Mouse (Mus musculus) gastrocnemius, postnatal 25 days (tissue): ENCODE measurements at regions not wholly inside any gene's neighbourhood (a gene's known extent, or its start where the extent isn't known, plus 50 kb on each side); places are given as distances from the start of the nearest gene placed in this dataset.

Experiments
- DNase-seq: peaks from one replicate; pipeline ENCODE4 v3.0.0; 2022

DNA sequence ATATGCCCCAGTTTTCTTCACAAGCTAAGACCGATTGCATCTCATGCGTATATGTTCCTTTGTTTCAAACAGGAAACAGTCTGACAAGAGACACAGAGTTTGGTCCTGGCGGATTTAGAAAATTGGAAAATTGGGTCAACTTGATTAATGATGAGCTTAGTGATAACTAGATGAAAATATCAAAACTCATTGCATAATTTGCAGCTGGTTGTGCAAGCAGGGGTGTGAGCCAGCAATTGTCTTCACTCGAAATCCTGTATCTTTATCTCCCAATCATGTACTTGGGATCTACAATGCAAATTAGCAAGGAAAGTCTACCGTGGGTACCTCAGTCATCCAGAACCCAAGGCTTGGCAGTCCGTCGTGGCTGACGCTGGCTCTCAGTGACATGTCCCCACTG lies 128.9 kb upstream of the N6amt1 start:
- DNase-seq = no peak

DNA sequence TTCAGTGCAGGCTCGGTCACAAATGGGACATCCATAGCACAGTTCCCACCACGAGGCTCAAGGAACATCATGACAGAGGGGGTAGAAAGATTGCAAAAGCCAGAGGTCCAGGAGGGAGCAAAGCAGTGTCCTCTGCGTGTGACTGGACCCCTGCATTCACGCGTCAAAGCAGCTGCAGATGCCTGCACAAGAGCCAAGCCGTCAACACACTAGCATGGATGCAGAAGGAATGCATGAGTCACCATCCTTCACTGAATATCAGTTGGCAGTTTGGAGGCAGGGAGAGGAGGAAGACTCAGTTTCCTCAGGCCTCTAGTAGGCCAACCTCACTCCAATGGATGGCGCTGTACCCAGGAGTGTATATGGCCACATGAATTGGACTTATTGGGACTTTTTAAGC lies 130.0 kb upstream of the N6amt1 start:
- no peak for DNase-seq

DNA sequence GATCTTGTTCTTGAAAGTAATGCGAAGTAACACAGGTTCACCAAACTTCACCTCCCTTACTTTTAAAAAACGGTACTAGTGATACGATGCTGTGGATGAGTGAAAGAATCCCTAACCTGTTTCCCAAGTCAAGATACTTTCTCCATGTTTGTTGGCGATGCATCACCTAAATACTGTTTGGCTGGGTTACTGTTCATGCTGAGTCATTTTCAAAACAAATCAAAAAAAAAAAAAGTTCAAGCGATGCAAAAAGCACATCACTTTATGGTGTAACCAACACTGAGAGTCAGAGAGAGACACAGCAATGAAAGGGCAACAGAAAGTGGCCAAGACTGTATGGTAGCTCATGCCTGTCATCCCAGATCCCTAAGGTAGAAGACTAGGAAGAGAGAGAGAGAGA lies 133.4 kb upstream of the N6amt1 start:
- no peak for DNase-seq

DNA sequence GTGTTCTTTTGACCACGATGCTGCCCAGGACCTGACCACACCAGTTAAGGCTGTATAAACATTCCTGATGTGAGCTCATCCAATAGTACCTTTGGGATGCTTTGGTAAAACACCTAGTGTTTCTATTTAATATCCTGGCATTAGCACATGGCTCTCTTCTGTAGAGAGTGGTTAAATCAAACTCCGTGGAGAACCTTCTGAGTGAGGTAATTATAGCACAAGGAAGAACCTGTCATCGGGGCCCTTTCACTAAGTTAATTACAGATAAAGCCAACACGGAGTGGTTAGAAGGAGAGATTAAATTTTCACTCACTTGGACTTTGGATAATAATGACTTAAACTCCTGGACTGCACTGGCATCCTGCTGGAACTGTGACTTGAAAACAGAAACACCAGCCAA lies 133.8 kb upstream of the N6amt1 start:
- no peak for DNase-seq

DNA sequence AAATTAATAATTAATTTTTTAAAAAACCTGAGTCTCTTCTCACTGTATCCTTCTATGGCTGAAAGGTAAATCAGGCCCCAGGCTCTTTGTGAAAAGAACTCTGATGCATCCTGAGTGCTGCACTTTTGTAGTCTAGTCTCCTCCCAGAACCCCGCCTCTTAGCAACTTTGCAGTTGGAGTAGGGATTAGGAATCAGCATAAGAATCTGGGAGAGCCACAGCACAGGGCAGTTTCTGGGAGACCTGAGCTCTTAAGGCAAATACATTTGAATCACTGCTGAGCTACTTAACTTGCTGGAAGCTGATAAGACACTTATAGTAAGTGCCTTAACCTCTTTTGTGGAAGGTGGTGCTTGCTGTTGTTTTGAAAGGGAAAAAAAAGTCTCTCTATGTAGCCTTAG lies 146.1 kb upstream of the N6amt1 start:
- no peak for DNase-seq

DNA sequence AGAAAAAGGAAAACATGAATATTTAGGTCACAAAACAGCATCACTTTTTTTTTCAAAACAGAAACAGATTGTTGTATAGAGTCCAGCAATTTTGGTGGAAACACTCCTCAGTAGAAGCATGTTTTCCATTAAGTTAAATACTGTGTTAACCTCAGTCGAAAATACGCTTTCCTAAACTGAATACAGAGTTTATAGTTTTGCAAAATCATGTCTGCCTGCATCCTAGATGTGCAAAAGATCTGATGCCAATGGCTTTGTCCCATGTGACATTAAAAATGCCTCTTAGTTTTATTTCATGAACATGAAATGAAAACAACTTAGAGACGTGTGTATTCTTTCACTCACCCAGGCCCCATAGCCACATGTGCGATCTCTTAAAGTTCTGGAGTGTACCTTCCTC lies 163.5 kb upstream of the N6amt1 start:
- no peak for DNase-seq

DNA sequence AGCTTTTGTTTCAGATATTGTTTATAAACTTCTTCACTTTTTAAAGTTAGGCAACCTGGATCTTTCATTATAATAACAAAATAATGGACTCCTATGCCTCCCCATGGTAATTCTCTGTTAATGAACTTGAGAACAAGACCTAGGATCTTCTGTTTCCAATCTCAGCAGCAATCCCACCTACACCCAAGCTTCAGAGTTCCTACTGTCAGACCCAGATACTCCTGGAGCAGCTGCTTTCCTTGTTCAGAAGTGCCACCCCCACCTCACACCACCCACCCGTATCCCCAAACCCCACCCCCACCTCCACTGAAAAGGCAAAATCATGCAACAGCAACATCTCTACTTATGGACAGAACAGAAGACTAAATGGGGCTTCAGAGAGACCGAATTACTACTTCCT lies 165.2 kb upstream of the N6amt1 start:
- DNase-seq = no peak

DNA sequence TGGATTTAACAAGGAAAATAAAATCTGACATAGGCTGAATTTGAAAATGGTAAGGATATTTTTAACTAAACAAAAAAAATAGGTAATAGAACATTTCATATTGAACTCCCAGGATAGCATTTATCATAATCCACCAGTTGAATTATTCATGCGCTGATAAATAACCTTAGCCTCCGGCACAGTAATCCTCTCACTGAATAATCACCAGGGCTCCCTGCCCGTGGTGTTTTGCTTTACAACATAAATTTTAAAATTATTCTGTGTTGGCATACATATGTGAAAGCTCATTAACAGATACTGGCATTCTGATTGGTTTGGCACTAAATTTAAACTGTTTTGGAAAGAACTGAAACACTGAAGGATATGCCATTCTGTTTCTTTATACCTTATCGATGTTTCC lies 181.6 kb upstream of the N6amt1 start:
- no peak for DNase-seq

DNA sequence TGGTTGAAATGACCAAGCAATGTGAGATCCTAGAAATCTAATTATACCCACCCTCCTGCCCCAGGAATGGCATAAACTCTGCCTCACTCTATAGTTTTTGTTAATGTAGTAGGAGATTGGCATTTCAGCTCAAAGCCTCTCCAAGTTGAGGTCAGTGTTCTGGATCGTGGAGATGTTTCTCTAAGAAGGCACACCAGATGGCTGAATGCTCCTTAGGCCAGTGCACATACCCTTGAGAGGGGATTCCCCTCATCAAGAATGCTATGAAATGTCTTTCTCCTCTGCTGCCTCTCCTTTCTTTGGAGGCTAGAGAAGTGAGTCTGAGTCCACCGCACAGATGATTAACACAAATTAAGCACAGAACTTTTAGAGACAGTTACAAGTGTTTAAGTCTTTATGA lies 214.7 kb upstream of the N6amt1 start:
- DNase-seq = no peak

DNA sequence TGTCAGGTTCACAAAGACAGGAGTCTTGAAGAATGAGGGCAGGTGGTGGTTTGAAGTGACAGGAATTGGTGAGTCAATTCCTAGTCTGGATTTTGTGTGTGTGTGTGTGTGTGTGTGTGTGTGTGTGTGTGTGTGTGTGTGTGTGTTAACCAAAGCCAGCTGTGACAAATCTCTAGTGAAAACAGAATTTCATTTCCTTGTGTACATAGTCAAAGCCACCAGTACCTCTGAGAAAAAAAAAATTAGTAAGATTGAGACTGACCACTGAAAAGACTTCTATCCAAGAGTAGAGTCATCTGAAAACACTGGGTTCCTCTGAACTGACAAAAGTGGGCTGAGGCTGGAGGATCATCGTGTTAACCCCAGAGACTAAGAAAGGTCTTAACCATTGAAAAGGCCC lies 217.5 kb upstream of the N6amt1 start:
- no peak for DNase-seq

DNA sequence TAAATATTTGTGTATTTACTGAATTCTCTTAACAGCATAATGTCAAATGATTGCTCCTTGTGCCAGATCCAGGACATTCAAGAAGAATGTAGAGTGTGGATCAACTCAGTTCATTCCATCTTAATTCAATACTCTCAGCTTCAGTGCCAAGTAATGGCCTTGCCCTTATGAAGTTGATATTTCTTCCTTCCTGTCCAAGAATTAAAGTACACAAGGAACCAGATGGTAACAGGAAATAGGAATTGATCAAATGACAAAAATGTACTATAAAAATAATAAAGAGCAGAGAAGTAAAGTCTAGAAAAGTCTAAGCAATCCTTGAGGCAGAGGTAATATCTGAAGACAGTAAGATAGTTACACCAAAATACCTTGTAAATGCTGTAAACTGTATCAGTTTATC lies 219.5 kb upstream of the N6amt1 start:
- no peak for DNase-seq

DNA sequence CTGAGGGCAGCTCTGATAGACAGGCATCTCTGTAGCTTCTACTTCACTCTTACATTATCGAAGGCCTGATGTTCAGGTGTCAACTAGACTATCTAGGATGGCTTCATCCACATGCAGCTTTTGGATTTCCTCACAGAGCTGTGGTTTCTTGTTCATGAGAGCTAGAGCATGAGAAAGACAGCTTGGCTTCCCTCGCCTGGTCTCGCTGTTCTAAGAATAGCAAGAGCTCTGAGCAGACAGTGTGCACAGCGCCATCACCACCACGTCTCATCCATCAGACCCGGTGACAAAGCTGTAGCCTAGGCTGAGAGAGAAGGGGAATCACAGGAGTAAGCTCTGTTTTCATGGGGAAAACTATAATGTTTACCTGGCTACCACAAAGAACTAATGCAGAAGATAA lies 220.1 kb upstream of the N6amt1 start:
- DNase-seq = no peak

DNA sequence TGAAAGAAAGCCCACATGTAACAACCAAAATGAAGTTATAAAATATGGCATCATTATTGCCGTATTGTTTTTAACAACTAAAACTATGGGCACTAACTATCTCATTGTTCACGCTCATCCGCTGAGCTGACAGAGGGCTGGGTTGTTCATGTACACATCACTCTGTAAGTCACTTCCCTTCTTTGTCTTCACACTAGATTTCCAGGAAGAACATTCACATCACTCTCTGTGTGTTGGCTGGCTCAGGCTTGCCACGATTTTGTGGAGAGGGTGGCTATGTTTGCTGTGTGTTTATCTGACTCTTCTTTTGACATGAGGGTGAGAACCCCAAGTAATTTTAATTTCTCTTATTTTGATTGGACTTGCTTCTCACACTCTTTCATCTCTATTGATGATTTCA lies 221.9 kb upstream of the N6amt1 start:
- DNase-seq = no peak

DNA sequence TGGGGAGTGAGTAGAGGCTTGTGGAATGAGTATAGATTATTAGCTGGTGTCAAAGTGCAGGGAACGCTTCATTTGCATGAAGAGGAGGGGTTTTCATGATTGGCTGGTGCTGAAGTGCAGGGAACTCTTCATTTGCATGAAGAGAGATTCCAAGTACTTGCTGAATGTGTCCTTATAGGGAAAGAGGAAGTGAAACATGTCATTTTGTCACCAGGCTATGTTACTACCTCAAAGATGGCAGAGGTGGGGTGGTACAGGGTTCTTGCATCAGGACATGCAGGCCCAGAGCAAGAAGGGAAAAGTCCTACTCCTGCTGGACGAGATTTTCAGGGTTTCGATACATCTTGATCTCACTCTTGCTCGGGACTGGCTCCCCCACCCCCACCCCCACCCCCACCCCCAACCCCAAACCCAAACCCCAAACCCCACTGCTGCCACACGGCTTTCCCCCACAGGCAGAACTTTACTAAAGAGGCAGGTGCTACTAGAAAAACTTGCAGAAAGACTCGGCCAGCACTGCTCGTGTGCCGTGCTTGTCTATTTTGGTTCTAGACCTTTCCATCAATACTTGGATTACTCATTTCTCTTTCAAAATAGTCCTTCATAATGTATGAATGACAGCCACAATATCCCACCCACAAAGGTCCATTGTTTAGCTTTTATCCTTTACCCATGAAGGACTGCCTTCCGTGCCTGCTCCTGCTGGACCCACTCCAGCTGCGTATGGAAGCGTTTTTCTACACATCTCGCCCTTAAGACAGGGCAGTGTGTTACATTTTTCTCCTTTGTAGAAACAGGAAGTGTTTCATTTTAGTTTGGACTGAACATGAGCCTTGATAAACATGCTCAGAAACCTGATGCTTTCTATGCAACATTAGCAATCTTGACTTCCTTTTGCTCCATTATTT lies 223.0 kb upstream of the N6amt1 start:
- DNase-seq = no peak

DNA sequence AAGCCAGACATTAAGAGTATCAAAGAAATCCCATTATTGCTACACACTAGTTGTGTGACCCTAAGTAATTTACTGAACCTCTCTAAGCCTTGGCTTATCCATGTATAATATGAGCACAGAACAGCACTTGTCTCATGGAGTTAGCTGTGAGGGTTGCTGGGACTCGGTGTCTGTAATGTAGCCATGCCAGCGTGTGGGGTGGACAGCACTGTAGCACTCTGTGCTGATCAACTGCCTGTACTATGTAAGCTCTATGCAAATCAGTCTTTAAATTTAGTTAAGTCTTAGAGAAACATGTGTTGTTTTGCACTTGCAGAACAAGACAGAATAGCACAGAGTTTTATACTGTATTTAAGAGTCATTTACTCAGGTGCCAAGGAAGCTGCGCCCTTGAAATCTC lies 225.0 kb upstream of the N6amt1 start:
- DNase-seq = no peak

DNA sequence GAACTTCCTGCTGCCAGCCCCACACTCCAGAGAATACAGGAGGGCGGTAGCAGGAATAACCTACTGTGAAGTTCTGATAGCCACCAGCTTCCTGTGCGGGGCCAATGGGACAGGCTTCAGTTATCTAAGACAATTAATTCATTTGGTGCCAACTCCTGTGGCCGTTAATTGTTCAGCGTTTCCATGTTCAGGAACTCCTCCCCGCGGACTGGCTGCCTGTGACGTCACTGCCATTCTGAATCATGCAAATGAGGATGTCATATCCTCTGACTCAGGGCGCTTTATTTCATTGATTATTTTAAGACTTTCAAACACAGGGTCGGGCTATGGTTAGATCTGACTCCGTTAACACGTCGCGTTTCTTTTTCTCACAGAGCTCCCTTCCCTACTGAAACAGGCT lies 225.8 kb upstream of the N6amt1 start:
- peak; percentile 22 for DNase-seq

DNA sequence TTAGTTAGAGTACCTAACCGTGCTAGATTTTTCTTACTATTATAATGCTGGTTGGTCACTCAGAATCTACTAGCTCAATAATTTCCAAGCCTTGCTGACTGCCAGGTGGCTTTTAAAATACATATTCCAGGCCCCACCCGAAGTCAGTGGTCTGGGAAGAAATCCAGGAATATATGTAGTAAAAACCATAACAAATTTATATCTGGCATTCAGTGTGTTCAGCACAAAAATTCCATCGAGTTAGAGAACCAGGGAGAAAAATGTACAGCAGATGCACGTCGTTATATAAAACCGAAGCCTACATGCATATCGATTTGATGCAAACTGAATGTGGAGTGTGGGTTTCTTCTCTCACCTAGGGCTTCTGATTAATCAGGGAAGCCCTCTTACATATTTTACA lies 229.5 kb upstream of the N6amt1 start:
- no peak for DNase-seq

DNA sequence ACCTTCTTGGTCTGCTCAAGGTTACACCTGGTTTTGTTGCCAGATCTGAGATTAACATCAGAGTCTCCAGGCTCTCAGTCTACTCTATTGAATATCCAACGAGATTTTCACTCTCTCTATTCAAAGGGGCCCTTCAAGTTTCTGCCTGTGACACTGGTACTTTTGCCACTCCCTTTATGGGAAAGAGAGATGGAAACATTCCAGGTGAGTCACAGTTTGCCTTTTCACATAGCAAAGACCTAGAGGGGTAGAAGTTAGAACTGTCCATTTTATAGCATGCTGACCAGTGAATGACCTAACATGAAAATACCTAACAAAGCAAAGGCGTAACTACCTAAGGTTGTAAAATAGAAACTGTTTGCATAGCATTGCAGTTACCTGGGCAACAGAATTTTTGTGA lies 250.4 kb upstream of the N6amt1 start:
- no peak for DNase-seq

DNA sequence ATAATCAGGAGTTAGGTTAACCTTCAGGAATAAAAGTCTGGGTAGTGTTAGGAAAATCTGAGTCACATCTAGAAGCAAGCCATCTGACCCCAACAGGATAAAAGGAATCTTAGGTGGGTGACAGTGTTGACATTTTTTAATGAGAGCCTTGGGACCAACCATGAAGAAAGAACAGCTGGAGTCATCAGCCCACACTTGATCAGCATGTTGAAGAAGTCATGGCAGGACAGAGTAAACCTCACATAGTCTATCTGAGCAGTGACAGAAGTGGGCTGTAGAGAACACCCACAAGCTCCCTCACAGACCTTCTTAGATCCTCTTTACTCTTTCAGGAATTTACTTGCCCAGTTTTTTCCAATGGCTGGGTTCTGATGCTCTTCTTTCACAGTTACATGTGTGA lies 251.9 kb upstream of the N6amt1 start:
- no peak for DNase-seq

DNA sequence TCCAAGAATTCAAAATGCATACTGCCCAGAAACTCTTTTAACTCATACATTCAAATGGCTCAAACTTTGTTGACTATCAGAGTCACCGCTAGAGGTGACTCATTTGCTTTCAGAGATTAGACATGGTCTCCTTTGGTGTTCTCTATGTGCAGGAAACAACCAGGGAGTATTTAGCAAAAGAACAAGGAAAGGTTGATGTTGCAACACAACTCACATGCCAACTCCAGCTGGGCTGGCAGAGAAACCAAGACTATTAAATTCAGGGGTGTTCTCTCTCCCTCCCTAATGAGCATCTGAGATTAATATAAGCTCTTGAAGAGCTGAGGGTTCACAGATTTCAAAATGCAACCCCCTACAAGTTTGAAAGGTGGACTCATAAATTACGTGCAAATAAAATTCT lies 262.0 kb upstream of the N6amt1 start:
- peak; percentile 65 for DNase-seq

DNA sequence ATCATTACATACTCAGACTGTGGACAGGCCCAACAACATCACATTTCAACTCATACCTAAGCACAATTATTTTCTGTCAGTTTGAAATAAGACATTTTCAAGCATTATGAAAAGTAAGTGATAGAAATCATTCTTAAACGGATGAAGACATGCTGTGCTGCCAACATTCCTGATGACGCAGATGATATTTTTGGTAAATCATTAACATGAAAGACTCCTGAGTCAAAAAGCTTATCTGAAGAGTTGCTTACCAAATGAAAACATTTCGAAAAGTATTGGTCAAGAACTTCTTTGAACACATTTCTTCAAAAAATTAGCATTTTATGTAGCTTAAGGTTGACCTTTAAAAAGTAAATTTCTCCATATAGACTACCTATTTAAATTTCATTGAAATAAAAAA lies 264.7 kb upstream of the N6amt1 start:
- DNase-seq = no peak

DNA sequence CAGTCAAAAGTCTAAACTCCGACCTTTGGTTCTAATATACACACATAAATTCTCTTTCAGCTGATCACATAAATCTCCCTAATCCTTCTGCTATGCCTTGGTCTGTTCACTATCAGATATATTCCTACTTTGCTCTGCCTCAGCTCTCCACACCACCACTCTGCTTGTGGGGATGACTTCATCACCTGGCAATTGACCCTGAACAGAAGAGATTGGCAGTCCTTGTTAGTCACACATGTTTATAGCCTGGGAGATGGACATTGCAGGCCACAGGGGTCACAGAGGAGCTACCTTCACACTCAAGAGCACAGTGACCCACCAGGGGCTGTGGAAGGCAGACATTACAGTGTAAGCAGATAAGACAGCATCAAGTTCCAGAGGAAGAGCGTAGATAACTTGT lies 270.5 kb upstream of the N6amt1 start:
- DNase-seq = no peak

DNA sequence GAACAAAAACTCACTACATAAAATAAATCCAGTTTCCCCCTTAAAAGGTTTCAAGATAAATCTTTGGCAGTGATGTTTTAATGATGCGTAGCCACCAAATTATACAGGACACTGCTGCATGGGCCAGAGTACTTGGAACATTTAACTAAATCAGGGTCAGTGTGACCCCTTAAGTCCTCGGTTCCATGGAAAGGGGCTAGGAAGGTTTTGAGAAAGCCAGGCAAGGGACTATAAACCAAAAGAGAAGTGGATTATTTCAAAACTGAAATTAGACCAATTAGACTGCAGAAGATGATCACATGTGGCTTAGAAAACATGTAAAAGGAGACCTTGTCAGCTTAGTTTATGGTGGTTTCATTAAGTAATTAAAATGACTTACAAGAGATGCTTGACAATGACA lies 276.6 kb upstream of the N6amt1 start:
- no peak for DNase-seq

DNA sequence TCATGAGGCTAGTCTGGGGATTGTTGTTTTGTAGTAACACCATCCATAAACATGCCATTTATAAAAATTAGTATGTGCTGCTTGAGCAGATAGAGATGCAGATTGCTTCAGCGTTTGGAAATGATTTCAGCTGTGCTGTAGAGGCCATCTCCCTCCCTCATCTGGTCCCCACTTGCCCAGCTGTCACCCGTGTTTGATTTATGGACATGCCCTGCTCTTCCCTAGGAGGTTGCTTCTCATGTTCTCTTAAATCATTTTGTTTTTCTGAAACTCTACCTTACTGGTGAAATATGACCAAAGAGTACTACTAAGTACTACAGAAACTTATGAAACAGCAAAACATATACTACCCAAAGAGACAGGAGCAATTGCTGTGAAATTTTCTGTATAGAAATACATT lies 284.7 kb upstream of the N6amt1 start:
- DNase-seq = peak; percentile 53

DNA sequence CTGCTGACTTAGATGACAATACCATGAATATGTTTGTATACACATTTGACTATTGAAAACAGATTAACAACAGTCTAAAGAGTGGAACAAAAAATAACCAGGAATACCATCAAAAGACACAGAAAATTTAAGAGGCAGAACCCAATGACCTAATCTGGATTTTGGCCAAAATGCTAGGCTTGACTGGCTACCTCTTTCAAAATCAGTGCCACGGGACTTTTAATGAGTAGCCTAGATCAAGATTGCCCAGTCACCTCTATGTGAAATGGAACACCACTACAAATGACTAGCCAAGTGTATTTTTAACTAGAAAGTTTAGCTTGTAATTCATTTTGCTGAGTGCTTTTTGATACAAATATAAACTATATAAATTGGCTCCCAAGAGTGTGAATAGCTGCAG lies 286.0 kb upstream of the N6amt1 start:
- DNase-seq = no peak
